Mouse (Mus musculus) lung, postnatal 36 days (tissue): ENCODE measurements around the gene Surf1.

ENCODE experiments used
- DNase-seq: peaks from one replicate; pipeline ENCODE4 v3.0.0; 2022; ENCODE audit warnings: mixed read lengths

Gene Surf1

GRCm38 (mm10) chr2:26921784-26922183 is 5.5 kb upstream of the Surf1 start:
- peak; percentile 36 for DNase-seq

GRCm38 (mm10) chr2:26920190-26920855 is 4.0 kb upstream of the Surf1 start:
- no peak for DNase-seq

- DNase-seq = no peak
Measured at GRCm38 (mm10) chr2:26919684-26920083, 3.4 kb upstream of the Surf1 start.

- no peak for DNase-seq
Measured at GRCm38 (mm10) chr2:26916738-26917137, 408 bp upstream of the Surf1 start.

GRCm38 (mm10) chr2:26914148-26914941 is 2.0 kb downstream of the Surf1 start:
- DNase-seq = no peak

GRCm38 (mm10) chr2:26913416-26914147 is 2.7 kb downstream of the Surf1 start:
- DNase-seq = no peak

GRCm38 (mm10) chr2:26912253-26912770 is 4.0 kb downstream of the Surf1 start:
- no peak for DNase-seq

GRCm38 (mm10) chr2:26910994-26911765 is 5.2 kb downstream of the Surf1 start:
- DNase-seq = peak; percentile 53

- peak; percentile 100 for DNase-seq
Measured at GRCm38 (mm10) chr2:26910124-26910993, 6.0 kb downstream of the Surf1 start, which contains the start of the genes Med22 and Rpl7a. Gene Med22 (minus strand): TSS chr2:26910677. Gene Rpl7a (plus strand): TSS chr2:26910764.

- DNase-seq = no peak
Measured at GRCm38 (mm10) chr2:26909387-26909784, 6.9 kb downstream of the Surf1 start.

- DNase-seq = no peak
Measured at GRCm38 (mm10) chr2:26908710-26909386, 7.5 kb downstream of the Surf1 start.

- peak; percentile 63 for DNase-seq
Measured at GRCm38 (mm10) chr2:26907109-26907508, 9.2 kb downstream of the Surf1 start.

- no peak for DNase-seq
Measured at GRCm38 (mm10) chr2:26906431-26906830, 9.9 kb downstream of the Surf1 start.

GRCm38 (mm10) chr2:26905936-26906335 is 10.4 kb downstream of the Surf1 start:
- DNase-seq = no peak

- DNase-seq = no peak
Measured at GRCm38 (mm10) chr2:26903311-26903710, 13.0 kb downstream of the Surf1 start.

GRCm38 (mm10) chr2:26902467-26903220 is 13.7 kb downstream of the Surf1 start, which contains the start of gene Surf6:
Gene Surf6 (minus strand): TSS chr2:26902879.
- DNase-seq = peak; percentile 98

GRCm38 (mm10) chr2:26901834-26902400 is 14.4 kb downstream of the Surf1 start:
- no peak for DNase-seq

- DNase-seq = no peak
Measured at GRCm38 (mm10) chr2:26900731-26901130, 15.6 kb downstream of the Surf1 start.

- DNase-seq = no peak
Measured at GRCm38 (mm10) chr2:26895898-26896297, 20.4 kb downstream of the Surf1 start.
